Mouse (Mus musculus): ENCODE results near the gene U2surp. TPM values are rescaled to one million over a fixed set of nuclear protein-coding genes. Genes with fewer than 3 reads are reported as not detected.

U2surp gene
- total RNA-seq (2015) = 111 and 114 TPM in 2 replicates
- 169 and 201 TPM in 2 replicates for total RNA-seq (2017)

GRCm38 (mm10) chr9:95511472-95512330 lies at the start of gene U2surp:
Gene U2surp (minus strand): TSS chr9:95511996.
- peak; percentile 88 for ATAC-seq (replicated peaks; ENCODE audit: poor library complexity)

- peak; percentile 17 for ATAC-seq (replicated peaks; ENCODE audit: poor library complexity)
Observed at GRCm38 (mm10) chr9:95559936-95560735, 48.3 kb upstream of the U2surp start.

- ATAC-seq (replicated peaks; ENCODE audit: poor library complexity) = peak; percentile 6; the same call in 1 of the 2 replicates
Observed at GRCm38 (mm10) chr9:95559059-95559935, 47.5 kb upstream of the U2surp start, which contains the start of gene Paqr9. Gene Paqr9 (plus strand): TSS chr9:95559657.

- ATAC-seq (replicated peaks; ENCODE audit: poor library complexity) = no peak
Observed at GRCm38 (mm10) chr9:95558726-95559058, 46.9 kb upstream of the U2surp start.

GRCm38 (mm10) chr9:95557722-95558121 lies 45.9 kb upstream of the U2surp start:
- no peak for ATAC-seq (replicated peaks; ENCODE audit: poor library complexity)

GRCm38 (mm10) chr9:95556067-95556512 lies 44.3 kb upstream of the U2surp start:
- peak; percentile 49 for ATAC-seq (replicated peaks; ENCODE audit: poor library complexity)

- no peak for ATAC-seq (replicated peaks; ENCODE audit: poor library complexity)
Observed at GRCm38 (mm10) chr9:95555233-95555740, 43.5 kb upstream of the U2surp start.

- ATAC-seq (replicated peaks; ENCODE audit: poor library complexity) = peak; percentile 53
Observed at GRCm38 (mm10) chr9:95554231-95555221, 42.7 kb upstream of the U2surp start.

GRCm38 (mm10) chr9:95552175-95552705 lies 40.4 kb upstream of the U2surp start:
- ATAC-seq (replicated peaks; ENCODE audit: poor library complexity) = no peak

- peak; percentile 47 for ATAC-seq (replicated peaks; ENCODE audit: poor library complexity)
Observed at GRCm38 (mm10) chr9:95550856-95551774, 39.3 kb upstream of the U2surp start.

- no peak for ATAC-seq (replicated peaks; ENCODE audit: poor library complexity)
Observed at GRCm38 (mm10) chr9:95549626-95550411, 38.0 kb upstream of the U2surp start.

GRCm38 (mm10) chr9:95546679-95547078 lies 34.9 kb upstream of the U2surp start:
- peak; percentile 85 for ATAC-seq (replicated peaks; ENCODE audit: poor library complexity)

- no peak for ATAC-seq (replicated peaks; ENCODE audit: poor library complexity)
Observed at GRCm38 (mm10) chr9:95544598-95544997, 32.8 kb upstream of the U2surp start.

GRCm38 (mm10) chr9:95542475-95542874 lies 30.7 kb upstream of the U2surp start:
- no peak for ATAC-seq (replicated peaks; ENCODE audit: poor library complexity)

- no peak for ATAC-seq (replicated peaks; ENCODE audit: poor library complexity)
Observed at GRCm38 (mm10) chr9:95541650-95542432, 30.0 kb upstream of the U2surp start.

GRCm38 (mm10) chr9:95541208-95541607 lies 29.4 kb upstream of the U2surp start:
- no peak for ATAC-seq (replicated peaks; ENCODE audit: poor library complexity)

Data from megakaryocyte progenitor cell, adult 5-6 weeks (primary cell).